Mouse (Mus musculus): ENCODE results near the gene Rwdd4a. TPM values are rescaled to one million over a fixed set of nuclear protein-coding genes. Genes with fewer than 3 reads are reported as not detected.

Rwdd4a gene
- polyA plus RNA-seq, 1 experiment from 2014 or later: 47.6 TPM

DNA sequence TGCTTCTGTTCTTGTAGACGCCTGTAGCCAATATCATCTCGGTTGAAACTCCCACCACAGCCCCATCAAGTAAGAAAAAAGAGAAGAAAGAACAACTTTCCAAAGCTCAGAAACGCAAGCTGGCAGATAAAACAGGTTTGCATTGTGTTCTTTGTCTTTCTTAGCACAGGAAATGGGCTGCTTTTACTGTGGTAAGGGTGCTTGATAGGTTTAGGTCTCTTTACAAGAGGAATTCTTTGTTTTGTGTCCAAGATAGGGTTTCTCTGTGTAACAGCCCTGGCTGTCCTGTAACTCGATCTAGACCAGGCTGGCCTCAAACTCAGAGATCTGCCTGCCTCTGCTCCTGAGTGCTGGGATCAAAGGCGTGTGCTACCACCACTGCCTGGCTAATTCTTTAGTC lies 10.6 kb downstream of the Rwdd4a start:
- H3K27me3 ChIP-seq (replicated peaks; ENCODE audit: low read depth, poor library complexity, severe bottlenecking): no peaks in the 10 kb centered on the region

DNA sequence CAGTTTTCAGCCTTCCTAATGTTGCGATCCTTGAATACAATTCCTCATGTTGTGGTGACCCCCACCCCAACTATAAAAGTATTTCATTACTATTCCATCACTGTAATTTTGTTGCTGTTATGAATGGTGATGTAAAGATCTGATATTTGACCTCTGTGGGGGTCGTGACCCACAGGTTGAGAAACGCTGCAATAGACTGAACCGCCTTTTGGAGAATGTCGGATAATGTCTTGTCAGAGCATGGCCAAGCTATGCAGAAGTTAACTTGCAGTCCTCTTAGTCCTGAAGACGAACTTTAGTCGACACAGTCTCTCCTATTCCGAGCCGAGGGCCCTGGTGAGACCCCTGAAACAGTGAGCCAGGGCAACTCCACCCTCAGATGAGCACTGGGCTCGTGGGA lies 13.6 kb downstream of the Rwdd4a start:
- Histone ChIP-seq H3K36me3 (replicated peaks) (peaks cover 94% of the 10 kb centered on the region), H3K27me3 (replicated peaks; ENCODE audit: low read depth, poor library complexity, severe bottlenecking) (no peaks in the 10 kb centered on the region), H3K4me1 (no peaks in the 10 kb centered on the region), H3K9me3 (0 out of 2 replicates have a peak, but pooled peaks cover 6% of the 10 kb centered on the region), H3K4me3 (no peak overlapping the region), H3K27ac (replicated peaks) (no peak overlapping the region)
- no peak for DNase-seq (ENCODE audit: low spot score)
- WGBS: 95% methylated on average over 10 of the region's 10 CpGs

More for the DNA sequence above, 10.6 kb downstream of the Rwdd4a start:
- Histone ChIP-seq H3K9me3 (0 out of 2 replicates have a peak, but pooled peaks cover 6% of the 10 kb centered on the region), H3K4me3 (no peak overlapping the region), H3K27ac (replicated peaks) (no peak overlapping the region), H3K36me3 (replicated peaks) (peaks cover 88% of the 10 kb centered on the region), H3K4me1 (no peaks in the 10 kb centered on the region)
- WGBS: 88% methylated on average over 5 of the region's 5 CpGs
- no peak for DNase-seq (ENCODE audit: low spot score)

GRCm38 (mm10) chr8:47553613-47554012 lies 20.1 kb downstream of the Rwdd4a start:
- 87% methylated on average over 6 of the region's 6 CpGs for WGBS
- Histone ChIP-seq H3K27ac (replicated peaks) (no peak overlapping the region), H3K36me3 (replicated peaks) (peaks cover 44% of the 10 kb centered on the region), H3K4me1 (no peaks in the 10 kb centered on the region), H3K27me3 (replicated peaks; ENCODE audit: low read depth, poor library complexity, severe bottlenecking) (no peaks in the 10 kb centered on the region), H3K9me3 (no peaks in the 10 kb centered on the region), H3K4me3 (no peak overlapping the region)
- no peak for DNase-seq (ENCODE audit: low spot score)

- Histone ChIP-seq H3K36me3 (replicated peaks) (peaks cover 16% of the 10 kb centered on the region), H3K4me3 (no peak overlapping the region), H3K4me1 (no peaks in the 10 kb centered on the region), H3K9me3 (no peaks in the 10 kb centered on the region), H3K27me3 (replicated peaks; ENCODE audit: low read depth, poor library complexity, severe bottlenecking) (no peaks in the 10 kb centered on the region), H3K27ac (replicated peaks) (no peak overlapping the region)
- WGBS: 89% methylated on average over 7 of the region's 7 CpGs
- DNase-seq (ENCODE audit: low spot score): no peak
These were observed 23.0 kb downstream of the Rwdd4a start for GRCm38 (mm10) chr8:47556446-47556845.

GRCm38 (mm10) chr8:47558274-47558673 lies 24.8 kb downstream of the Rwdd4a start:
- WGBS: 61% methylated on average over 7 of the region's 7 CpGs
- no peaks in the 10 kb centered on the region for H3K4me1 ChIP-seq
- H3K36me3 ChIP-seq (replicated peaks): peaks cover 6% of the 10 kb centered on the region
- no peak overlapping the region; the same call in 1 of the 2 replicates for H3K27ac ChIP-seq (replicated peaks)
- no peaks in the 10 kb centered on the region for H3K27me3 ChIP-seq (replicated peaks; ENCODE audit: low read depth, poor library complexity, severe bottlenecking)
- DNase-seq (ENCODE audit: low spot score): no peak
- no peak overlapping the region for H3K4me3 ChIP-seq
- H3K9me3 ChIP-seq: no peaks in the 10 kb centered on the region

DNA sequence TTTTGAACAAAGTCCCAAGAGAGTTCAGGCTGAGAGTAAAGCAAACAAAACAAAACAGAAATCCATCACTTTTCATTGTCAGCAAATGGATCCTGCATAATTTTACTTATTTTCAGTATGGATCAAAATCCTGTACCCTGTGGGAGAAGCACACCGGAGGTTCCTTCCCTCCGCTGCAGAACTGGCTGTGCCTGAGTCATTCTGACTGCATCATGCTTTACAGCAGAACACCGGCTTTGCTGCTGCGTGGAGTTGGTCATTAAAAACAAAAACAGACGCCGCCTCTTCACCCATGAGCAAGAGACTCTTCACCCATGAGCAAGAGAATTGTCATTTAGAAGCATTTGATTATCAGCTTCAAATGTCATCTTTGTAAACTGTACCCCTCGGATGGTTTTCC lies 27.3 kb downstream of the Rwdd4a start:
- Histone ChIP-seq H3K36me3 (replicated peaks) (no peaks in the 10 kb centered on the region), H3K4me1 (no peaks in the 10 kb centered on the region), H3K9me3 (no peaks in the 10 kb centered on the region), H3K27ac (replicated peaks) (no peak overlapping the region), H3K4me3 (no peak overlapping the region), H3K27me3 (replicated peaks; ENCODE audit: low read depth, poor library complexity, severe bottlenecking) (no peaks in the 10 kb centered on the region)
- no peak for DNase-seq (ENCODE audit: low spot score)
- 90% methylated on average over 7 of the region's 7 CpGs for WGBS

DNA sequence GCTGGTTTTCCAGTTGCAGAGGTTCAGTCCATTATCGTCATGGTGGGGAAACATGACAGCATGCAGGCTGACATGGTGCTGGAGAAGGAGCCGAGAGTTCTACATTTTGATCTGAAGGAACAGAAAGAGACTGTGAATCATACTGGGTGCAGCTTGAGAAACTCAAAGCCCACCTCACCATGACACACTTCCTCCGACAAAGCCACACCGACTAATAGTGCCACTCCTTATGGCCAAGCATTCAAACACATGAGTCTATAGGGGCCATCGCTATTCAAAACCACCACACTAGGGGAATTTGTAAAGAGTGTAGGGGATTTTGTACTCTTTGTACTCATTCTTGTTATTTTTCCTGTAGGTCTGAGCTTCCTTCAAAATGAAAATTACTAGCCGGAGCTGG lies 33.1 kb downstream of the Rwdd4a start:
- no peak overlapping the region for H3K27ac ChIP-seq (replicated peaks)
- no peaks in the 10 kb centered on the region for H3K27me3 ChIP-seq (replicated peaks; ENCODE audit: low read depth, poor library complexity, severe bottlenecking)

GRCm38 (mm10) chr8:47568098-47568497 lies 34.6 kb downstream of the Rwdd4a start:
- Histone ChIP-seq H3K4me3 (no peak overlapping the region), H3K4me1 (no peaks in the 10 kb centered on the region), H3K27ac (replicated peaks) (no peak overlapping the region), H3K9me3 (no peaks in the 10 kb centered on the region), H3K27me3 (replicated peaks; ENCODE audit: low read depth, poor library complexity, severe bottlenecking) (no peaks in the 10 kb centered on the region), H3K36me3 (replicated peaks) (no peaks in the 10 kb centered on the region)
- WGBS: 86% methylated on average over 5 of the region's 5 CpGs
- no peak for DNase-seq (ENCODE audit: low spot score)

More for the DNA sequence above, 33.1 kb downstream of the Rwdd4a start:
- H3K4me1 ChIP-seq: no peaks in the 10 kb centered on the region
- no peaks in the 10 kb centered on the region for H3K9me3 ChIP-seq
- 89% methylated on average over 6 of the region's 6 CpGs for WGBS
- no peak overlapping the region for H3K4me3 ChIP-seq
- no peaks in the 10 kb centered on the region for H3K36me3 ChIP-seq (replicated peaks)
- no peak for DNase-seq (ENCODE audit: low spot score)

GRCm38 (mm10) chr8:47570161-47570560 lies 36.7 kb downstream of the Rwdd4a start:
- Histone ChIP-seq H3K27ac (replicated peaks) (no peak overlapping the region), H3K4me3 (no peak overlapping the region), H3K4me1 (no peaks in the 10 kb centered on the region), H3K36me3 (replicated peaks) (no peaks in the 10 kb centered on the region), H3K27me3 (replicated peaks; ENCODE audit: low read depth, poor library complexity, severe bottlenecking) (no peaks in the 10 kb centered on the region), H3K9me3 (no peaks in the 10 kb centered on the region)
- WGBS: 90% methylated on average over 6 of the region's 6 CpGs
- no peak for DNase-seq (ENCODE audit: low spot score)

- WGBS: 90% methylated on average over 7 of the region's 7 CpGs
- no peak for DNase-seq (ENCODE audit: low spot score)
These were observed 40.0 kb downstream of the Rwdd4a start for GRCm38 (mm10) chr8:47573482-47573881.

DNA sequence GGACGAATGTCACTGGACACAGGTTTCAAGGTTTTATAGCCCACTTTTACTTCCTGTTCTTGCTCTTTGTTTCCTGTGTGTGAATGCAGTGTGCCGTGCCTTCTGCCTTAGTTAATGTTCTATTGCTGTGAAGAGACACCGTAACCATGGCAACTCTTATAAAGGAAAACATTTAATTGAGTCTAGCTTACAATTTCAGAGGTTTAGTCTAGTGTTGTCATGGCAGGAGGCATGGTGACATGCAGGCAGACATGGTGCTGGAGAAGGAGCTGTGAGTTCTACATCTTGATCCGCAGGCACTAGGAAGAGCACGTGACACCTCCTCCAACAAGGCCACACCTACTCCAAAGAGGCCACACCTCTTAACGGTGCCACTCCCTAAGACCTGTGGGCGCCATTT lies 48.0 kb downstream of the Rwdd4a start:
- WGBS: 88% methylated on average over 7 of the region's 7 CpGs
- Histone ChIP-seq H3K4me3 (no peak overlapping the region), H3K9me3 (peaks cover 4% of the 10 kb centered on the region; the same call in 1 of the 2 replicates), H3K27me3 (replicated peaks; ENCODE audit: low read depth, poor library complexity, severe bottlenecking) (no peaks in the 10 kb centered on the region), H3K27ac (replicated peaks) (no peak overlapping the region), H3K36me3 (replicated peaks) (no peaks in the 10 kb centered on the region), H3K4me1 (no peaks in the 10 kb centered on the region)
- DNase-seq (ENCODE audit: low spot score): no peak

More at GRCm38 (mm10) chr8:47573482-47573881, 40.0 kb downstream of the Rwdd4a start:
- H3K4me1 ChIP-seq: no peaks in the 10 kb centered on the region
- H3K4me3 ChIP-seq: no peak overlapping the region
- H3K9me3 ChIP-seq: peaks cover 10% of the 10 kb centered on the region; the same call in 1 of the 2 replicates
- H3K27me3 ChIP-seq (replicated peaks; ENCODE audit: low read depth, poor library complexity, severe bottlenecking): no peaks in the 10 kb centered on the region
- H3K27ac ChIP-seq (replicated peaks): no peak overlapping the region
- H3K36me3 ChIP-seq (replicated peaks): no peaks in the 10 kb centered on the region

GRCm38 (mm10) chr8:47588616-47589015 lies 55.2 kb downstream of the Rwdd4a start:
- 95% methylated on average over 5 of the region's 5 CpGs for WGBS
- H3K27ac ChIP-seq (replicated peaks): no peak overlapping the region
- H3K27me3 ChIP-seq (replicated peaks; ENCODE audit: low read depth, poor library complexity, severe bottlenecking): no peaks in the 10 kb centered on the region
- H3K36me3 ChIP-seq (replicated peaks): no peaks in the 10 kb centered on the region
- H3K9me3 ChIP-seq: no peaks in the 10 kb centered on the region
- DNase-seq (ENCODE audit: low spot score): no peak
- H3K4me3 ChIP-seq: no peak overlapping the region
- H3K4me1 ChIP-seq: no peaks in the 10 kb centered on the region

DNA sequence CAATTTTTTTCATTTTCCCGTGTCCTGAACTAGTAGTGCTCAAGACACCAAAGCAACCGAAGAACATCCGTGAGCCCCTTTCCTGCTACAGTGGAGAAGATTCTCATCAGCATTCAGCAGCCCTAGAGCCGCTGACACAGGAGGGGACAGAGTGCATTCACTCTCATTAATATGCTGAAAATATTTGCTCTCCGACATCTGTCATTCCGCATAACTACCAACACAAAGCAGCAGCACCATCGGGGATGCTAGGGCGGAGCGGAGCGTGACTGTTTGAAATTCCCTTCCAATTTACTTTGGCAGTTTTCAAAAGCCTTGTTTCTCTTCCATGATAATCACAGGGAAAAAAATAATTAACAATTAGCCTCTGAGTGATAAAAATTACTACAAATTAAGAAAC lies 56.9 kb downstream of the Rwdd4a start:
- Histone ChIP-seq H3K9me3 (no peaks in the 10 kb centered on the region), H3K27ac (replicated peaks) (no peak overlapping the region), H3K4me3 (no peak overlapping the region), H3K27me3 (replicated peaks; ENCODE audit: low read depth, poor library complexity, severe bottlenecking) (no peaks in the 10 kb centered on the region), H3K36me3 (replicated peaks) (no peaks in the 10 kb centered on the region), H3K4me1 (no peaks in the 10 kb centered on the region)
- WGBS: 90% methylated on average over 10 of the region's 10 CpGs
- no peak for DNase-seq (ENCODE audit: low spot score)

GRCm38 (mm10) chr8:47600664-47601063 lies 67.2 kb downstream of the Rwdd4a start:
- H3K9me3 ChIP-seq: no peaks in the 10 kb centered on the region
- no peaks in the 10 kb centered on the region for H3K27me3 ChIP-seq (replicated peaks; ENCODE audit: low read depth, poor library complexity, severe bottlenecking)
- H3K27ac ChIP-seq (replicated peaks): no peak overlapping the region
- WGBS: 85% methylated on average over 8 of the region's 8 CpGs
- no peak for DNase-seq (ENCODE audit: low spot score)
- H3K36me3 ChIP-seq (replicated peaks): no peaks in the 10 kb centered on the region
- no peaks in the 10 kb centered on the region for H3K4me1 ChIP-seq
- no peak overlapping the region for H3K4me3 ChIP-seq

Measured in embryonic facial prominence, embryonic 10.5 days (tissue).